Mouse (Mus musculus): ENCODE measurements around the gene 6720489N17Rik.
"Not testable (repeated sequence)": the region's sequence is repeated elsewhere in the genome, so short reads cannot be mapped to it uniquely, and the experiment has no call there.

DNA sequence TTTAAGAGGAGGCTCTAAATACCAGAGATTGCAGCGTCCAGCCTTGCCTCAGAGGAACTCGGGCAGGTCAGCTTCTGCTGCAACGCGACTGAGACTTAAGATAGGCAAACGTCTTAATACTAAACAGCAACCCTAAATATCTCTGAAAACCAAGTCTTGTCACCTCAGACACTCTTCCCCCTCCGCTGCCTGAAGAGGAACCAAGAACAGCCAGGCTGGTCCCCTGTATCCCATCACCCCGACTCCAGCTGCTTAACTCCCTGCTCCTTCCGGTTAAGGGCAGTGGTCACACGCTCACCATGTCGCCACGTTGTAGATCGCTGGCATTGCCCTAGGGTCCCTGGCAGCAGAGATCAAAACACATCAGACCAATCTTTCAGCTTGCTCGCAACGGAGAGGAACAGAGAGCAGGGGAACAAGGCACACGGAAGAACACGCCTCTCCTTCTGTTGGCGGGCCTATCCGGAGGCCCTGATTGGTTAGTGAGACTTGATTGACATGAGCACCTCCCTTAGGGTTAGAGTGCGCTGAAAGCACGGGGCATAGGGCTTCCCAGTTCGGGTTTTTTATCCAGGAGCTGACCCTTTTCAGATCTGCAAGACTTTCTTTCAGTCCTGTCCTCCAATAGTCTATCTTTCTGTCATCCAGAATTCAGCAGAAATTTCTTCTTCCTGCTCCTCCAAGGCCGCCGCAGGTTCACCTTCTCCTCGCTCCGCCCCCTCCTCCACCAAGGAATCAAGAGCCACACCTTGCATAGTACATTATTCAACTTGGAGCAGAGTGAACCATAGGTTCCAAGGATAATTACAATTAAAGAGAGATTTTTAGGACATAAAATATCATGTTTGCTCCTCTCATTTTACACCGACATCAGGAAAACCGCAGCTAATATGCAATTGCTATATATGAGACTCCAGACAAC is 65.5 kb downstream of the 6720489N17Rik start, which contains the start of gene Zfp935:
- not testable (repeated sequence) for TF ChIP-seq CTCF (IDR thresholded peaks at IDR 0.05; ENCODE audit: extremely low read depth, insufficient read length, insufficient replicate concordance, low read depth, low read length); POLR2A (IDR thresholded peaks at IDR 0.05; ENCODE audit: low read depth, low read length)

All from small intestine, adult 2 months (tissue).